Mouse (Mus musculus): ENCODE data around the gene Gm5800.
A peak's percentile ranks its signal among the peaks of the same experiment; 100 is the strongest.
"Not testable (repeated sequence)": the region's sequence is repeated elsewhere in the genome, so short reads cannot be mapped to it uniquely, and the experiment has no call there.

Gene Gm5800

DNA sequence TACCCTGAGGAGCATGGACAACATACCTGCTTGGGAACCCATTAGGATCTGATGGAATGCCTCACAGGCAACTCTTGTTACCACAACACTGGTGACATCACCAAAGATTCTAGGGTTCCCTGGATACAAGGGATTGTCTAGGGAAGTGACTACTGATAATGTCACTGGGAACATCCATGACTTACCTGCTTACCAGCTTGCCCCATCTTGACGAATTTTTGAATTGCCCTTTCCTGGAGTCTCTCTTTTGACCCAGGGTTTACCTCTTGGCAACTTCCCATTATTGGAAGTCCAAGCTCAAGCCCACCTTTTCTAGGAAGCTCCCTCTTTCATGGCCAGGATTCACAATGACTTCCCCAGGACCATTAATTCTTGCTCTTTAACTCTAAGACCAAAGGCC lies at the start of gene Gm5800:
Gene Gm5800 (minus strand): TSS at position 101 of the 400 bp plus-strand sequence.
- DNase-seq (ENCODE audit: low spot score): no peak

DNA sequence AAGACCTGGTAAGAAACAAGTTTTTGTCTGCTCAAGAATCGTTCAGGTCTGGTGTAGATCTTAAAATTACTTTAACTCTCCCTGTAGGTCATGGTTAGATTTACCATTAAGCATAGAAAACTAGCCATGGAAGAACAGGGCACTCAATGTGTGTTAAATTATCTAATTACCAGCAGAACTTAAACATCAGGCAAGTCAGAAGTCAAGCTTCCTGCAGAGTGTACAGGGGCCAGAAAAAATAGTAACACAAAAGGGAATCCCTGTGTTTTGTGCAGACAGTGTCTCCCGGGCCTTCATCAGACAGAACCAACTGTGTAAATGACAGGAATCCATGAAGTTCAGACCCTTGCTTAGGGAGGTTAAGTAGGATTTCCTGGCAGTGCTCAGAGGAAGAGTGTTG lies 39.0 kb upstream of the Gm5800 start:
- no peak for DNase-seq (ENCODE audit: low spot score)

DNA sequence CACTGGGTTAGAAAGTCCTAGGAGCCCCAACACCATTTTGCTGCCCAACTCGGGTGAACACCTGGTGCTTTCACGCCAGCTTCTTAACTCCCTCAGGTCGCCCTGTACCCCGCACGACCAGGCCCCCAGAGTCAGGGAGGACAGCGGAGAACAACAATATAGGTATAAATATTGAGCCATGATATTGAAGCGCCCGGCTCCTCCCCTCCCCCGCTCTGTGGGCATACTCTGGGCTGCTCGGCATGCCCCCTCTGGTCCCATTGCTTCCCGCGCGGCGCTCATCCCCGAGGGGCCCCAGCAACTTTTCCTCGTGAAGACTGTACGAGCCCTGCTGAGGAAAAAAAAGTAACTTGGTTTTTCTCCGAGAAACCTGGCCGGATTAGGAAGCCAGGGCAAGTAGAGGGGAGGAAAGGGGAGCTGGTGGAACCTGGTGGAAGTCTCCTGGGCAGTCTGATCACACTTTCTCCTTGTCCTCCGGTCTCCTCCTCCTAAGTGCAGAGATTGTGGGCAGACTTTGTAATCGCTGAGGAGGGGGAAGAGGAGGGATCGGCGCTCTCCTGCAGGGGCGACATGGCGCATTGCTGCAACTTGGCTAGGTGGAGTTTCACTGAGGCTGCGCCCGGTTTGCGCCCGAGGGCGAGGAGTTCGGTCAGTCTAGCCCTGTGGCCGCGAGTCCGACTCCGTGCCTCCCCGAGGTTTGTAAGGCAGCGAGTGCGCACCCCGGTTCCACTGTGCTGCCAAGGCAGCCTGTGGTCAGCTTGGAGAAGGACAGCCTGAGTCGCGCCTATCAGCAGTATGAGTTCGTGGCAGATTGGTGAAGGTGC lies 23.6 kb upstream of the Gm5800 start:
- peak; percentile 40 for DNase-seq (ENCODE audit: low spot score)

DNA sequence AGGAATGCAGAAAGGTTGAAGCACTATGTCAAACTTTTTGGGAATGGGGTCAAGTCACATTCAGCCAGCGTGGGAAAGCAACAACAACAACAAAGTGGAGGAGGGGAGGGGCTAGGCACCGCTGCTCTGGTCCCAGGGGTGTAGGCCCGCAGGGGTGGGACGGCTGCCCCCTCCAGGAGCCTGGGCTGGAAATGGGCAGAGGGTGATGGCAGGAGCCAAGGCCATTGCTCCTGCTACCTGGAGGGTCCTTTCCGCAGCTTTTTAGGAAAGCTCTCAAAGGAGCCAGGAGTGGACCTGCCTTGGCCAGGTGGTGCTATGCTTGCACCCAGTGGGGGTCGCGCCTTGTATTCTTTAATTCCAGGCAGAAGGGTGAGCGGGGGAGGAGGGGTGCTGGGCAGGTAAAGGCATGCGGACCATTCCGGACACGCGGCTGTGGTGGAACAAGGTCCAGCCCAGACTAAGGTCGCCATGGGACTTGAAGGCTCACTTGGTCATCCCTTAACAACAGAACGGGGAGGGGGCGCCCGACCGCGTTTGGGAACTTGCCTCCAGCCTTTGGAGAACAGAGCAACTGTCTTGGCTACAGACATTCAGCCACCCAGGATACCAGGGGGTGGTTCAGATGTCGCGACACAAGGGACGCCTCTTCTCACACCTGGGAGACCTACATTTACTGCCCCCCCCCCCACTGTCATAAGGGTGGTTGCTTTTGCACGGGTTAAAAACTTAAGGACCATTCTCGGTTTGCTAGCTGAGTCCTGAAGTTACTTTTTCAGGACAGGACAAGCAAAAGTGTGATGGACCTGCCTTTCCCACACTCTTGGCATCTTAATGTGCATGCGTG lies 22.4 kb upstream of the Gm5800 start:
- no peak for DNase-seq (ENCODE audit: low spot score)

DNA sequence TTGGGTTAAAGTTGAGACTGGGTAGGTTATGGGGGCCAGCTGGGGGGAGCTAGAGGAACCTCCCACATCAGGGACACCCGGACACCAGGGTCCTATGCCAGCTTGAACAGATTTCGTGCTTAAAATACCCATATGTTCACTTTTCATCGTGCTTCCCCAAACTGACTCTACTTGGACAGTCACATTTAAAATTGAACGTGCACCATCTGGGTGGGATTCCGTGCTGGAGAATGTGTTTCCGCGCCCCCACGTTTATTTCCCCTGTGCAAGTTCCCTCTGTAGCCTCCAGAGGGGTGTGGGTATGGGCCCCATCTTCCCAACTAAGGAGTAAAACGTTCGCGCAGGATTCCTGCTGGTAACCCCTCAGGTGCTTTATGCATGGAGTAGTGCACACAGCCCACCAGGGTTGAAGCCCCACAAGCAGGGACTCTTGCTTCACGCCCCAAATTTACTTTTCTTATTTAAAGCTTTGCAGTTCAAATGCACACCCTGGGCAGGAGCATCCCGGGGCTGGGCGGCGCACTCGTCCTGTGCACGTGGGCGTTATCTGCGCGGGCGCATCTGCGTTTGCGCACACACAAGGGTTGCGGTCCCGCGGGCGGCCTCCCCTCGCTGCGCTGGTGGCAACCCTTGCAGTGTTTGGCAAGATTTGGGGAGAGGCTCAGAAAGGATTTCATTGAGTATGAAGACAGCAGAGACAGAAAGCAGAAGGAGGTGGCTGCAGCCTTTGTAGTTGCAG lies 21.6 kb upstream of the Gm5800 start:
- DNase-seq (ENCODE audit: low spot score): no peak

DNA sequence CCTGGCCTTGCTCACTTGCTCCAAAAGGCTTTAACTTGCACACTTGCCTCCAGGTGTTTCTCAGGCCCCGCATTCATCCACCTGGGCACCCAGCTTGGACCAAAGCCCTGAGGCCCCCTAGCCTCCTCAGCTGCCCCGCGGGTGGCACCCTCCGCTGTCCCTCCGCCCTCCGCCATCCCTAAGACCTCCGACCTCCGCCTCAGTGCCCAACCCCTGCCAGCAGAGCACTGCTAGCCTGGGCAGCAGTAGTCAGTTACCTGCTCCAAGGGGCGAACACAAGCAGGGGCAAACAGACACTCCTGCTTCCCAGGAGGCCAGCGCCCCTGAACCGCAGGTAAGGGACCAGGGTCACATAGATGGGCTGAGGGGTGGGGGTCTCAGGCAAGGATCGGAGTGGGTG lies 21.0 kb upstream of the Gm5800 start:
- no peak for DNase-seq (ENCODE audit: low spot score)

DNA sequence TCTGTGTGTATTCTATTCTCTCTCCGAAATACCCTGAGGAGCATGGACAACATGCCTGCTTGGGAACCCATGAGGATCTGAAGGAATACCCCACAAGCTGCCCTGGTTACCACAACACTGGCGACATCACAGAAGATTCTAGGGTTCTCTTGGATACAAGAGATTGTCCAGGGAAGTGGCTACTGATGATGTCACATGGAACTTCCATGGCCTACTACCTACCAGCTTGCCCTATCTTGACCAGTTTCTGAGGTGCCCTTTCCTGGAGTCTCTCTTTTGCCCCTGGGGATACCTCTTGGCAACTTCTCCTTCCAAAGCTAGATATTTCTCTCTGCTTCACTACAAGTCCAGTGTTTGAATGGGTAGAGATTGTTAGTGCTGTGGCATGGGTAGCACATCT lies 21.6 kb downstream of the Gm5800 start, which contains the start of gene Gm17079:
Gene Gm17079 (minus strand): TSS at position 101 of the 400 bp plus-strand sequence.
- not testable (repeated sequence) for DNase-seq (ENCODE audit: low spot score)

DNA sequence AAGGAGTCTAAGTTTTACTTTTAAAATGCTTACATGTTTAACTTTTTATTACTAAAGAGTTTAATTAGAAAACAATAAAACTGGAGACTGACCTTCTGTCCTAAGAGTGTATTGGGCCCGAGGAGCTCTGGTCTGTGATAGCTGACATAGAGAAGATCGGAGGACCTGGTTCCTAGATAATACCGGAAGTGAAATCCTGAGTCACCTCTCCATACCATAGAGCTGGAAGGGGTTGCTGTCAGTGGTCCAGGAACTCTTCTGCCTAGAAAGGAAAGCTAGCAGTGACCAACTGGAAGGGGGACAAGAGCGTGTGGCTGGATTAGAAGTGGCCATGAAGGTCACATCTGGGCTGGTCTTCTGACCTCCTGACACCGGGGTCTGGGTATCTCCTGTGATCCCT lies 39.7 kb downstream of the Gm5800 start:
- DNase-seq (ENCODE audit: low spot score): no peak

Data from retina, embryonic 14.5 days (tissue).